Mouse (Mus musculus) bone marrow, adult 2 months (tissue): ENCODE measurements around the gene Copb1.

ENCODE experiments used
- CTCF ChIP-seq: fragments of 200-500 bp; IDR thresholded peaks from 2 replicates; pipeline ENCODE4 v1.5.1; 2011; ENCODE audit warnings: low read length, control low read depth; ENCODE audit not compliant: control insufficient read depth, insufficient read depth
- POLR2A ChIP-seq: fragments of 200-500 bp; IDR thresholded peaks from 2 replicates; pipeline ENCODE4 v1.6.1; 2011; ENCODE audit warnings: low read depth, mild to moderate bottlenecking, control low read depth, low read length, borderline replicate concordance; ENCODE audit not compliant: control insufficient read depth

- no peak for TF ChIP-seq CTCF
- TF ChIP-seq POLR2A, result no peak
Measured at GRCm38 (mm10) chr7:114293903-114294302, 39.4 kb upstream of the Copb1 start.
